Mouse (Mus musculus) hindbrain, embryonic 13.5 days (tissue): ENCODE results near the gene Arl4d. TPM values are rescaled to one million over a fixed set of nuclear protein-coding genes. Genes with fewer than 3 reads are reported as not detected.

Experiments used
- ATAC-seq: fragments of 200-750 bp; cut with Nextera tagmentation; 2 replicates; pipeline ENCODE4 v1.8.0; 2017; ENCODE audit warnings: moderate TSS enrichment; ENCODE audit not compliant: low FRiP score
- H3K27ac ChIP-seq: fragments of 300-500 bp; sonication (generic); 2 replicates; pipeline ENCODE4 v1.5.1; 2015; ENCODE audit warnings: inconsistent platforms, mild to moderate bottlenecking, moderate library complexity
- H3K27me3 ChIP-seq: fragments of 300-500 bp; sonication (generic); 2 replicates; pipeline ENCODE4 v1.6.1; 2015; ENCODE audit warnings: mild to moderate bottlenecking, inconsistent platforms
- H3K36me3 ChIP-seq: fragments of 300-500 bp; sonication (generic); 2 replicates; pipeline ENCODE4 v1.6.1; 2015; ENCODE audit warnings: mild to moderate bottlenecking, inconsistent platforms
- H3K4me1 ChIP-seq: fragments of 300-500 bp; sonication (generic); replicated peaks from 2 replicates; pipeline ENCODE4 v1.6.1; 2015; ENCODE audit warnings: inconsistent platforms
- H3K4me2 ChIP-seq: fragments of 300-500 bp; sonication (generic); 2 replicates; pipeline ENCODE4 v1.6.1; 2015; ENCODE audit warnings: inconsistent platforms, mild to moderate bottlenecking, moderate library complexity
- H3K4me3 ChIP-seq: fragments of 300-500 bp; sonication (generic); 2 replicates; pipeline ENCODE4 v1.5.1; 2015; ENCODE audit warnings: mild to moderate bottlenecking, inconsistent platforms
- H3K9ac ChIP-seq: fragments of 300-500 bp; sonication (generic); 2 replicates; pipeline ENCODE4 v1.6.1; 2015; ENCODE audit warnings: mild to moderate bottlenecking, inconsistent platforms
- H3K9me3 ChIP-seq: fragments of 300-500 bp; sonication (generic); 2 replicates; pipeline ENCODE4 v1.6.1; 2016; ENCODE audit warnings: inconsistent platforms
- WGBS: fragments of 180-500 bp; shearing (Covaris S2); methylation state at CpG from one replicate; pipeline ENCODE4 v1.1.7; 2015; 5-methylcytosine and 5-hydroxymethylcytosine counted together
- polyA plus RNA-seq: library from polyadenylated mRNA; unstranded; fragments of >200 nt; fragmentation: Nextera tagmentation; extraction: Ambion mirVana; gene quantifications from 2 replicates; pipeline ENCODE4 v1.2.1, GENCODE M21; 2015

The Arl4d gene
- polyA plus RNA-seq, 1 experiment from 2014 or later, result 8.0 TPM

- H3K4me2 ChIP-seq, result no peak overlapping the region
- 82% methylated on average over 1 of the region's 1 CpGs for WGBS
- H3K36me3 ChIP-seq, result no peaks in the 10 kb centered on the region
- H3K9ac ChIP-seq, result no peak overlapping the region
- no peak overlapping the region for H3K4me3 ChIP-seq
- peaks cover 37% of the 10 kb centered on the region for H3K4me1 ChIP-seq
- H3K27ac ChIP-seq, result no peak overlapping the region
- no peak for ATAC-seq
- 0 out of 2 replicates have a peak, but pooled peaks cover 3% of the 10 kb centered on the region for H3K27me3 ChIP-seq
- no peaks in the 10 kb centered on the region for H3K9me3 ChIP-seq
Observed at GRCm38 (mm10) chr11:101670334-101670733, 5.0 kb downstream of the Arl4d start.

- 89% methylated on average over 4 of the region's 4 CpGs for WGBS
- no peak for ATAC-seq
- no peaks in the 10 kb centered on the region for H3K36me3 ChIP-seq
- no peak overlapping the region for H3K9ac ChIP-seq
- H3K27me3 ChIP-seq, result 0 out of 2 replicates have a peak, but pooled peaks cover 3% of the 10 kb centered on the region
- H3K4me3 ChIP-seq, result no peak overlapping the region
- H3K4me1 ChIP-seq, result peaks cover 33% of the 10 kb centered on the region
- no peak overlapping the region for H3K27ac ChIP-seq
- H3K9me3 ChIP-seq, result no peaks in the 10 kb centered on the region
- H3K4me2 ChIP-seq, result no peak overlapping the region
Observed at GRCm38 (mm10) chr11:101671255-101671654, 5.9 kb downstream of the Arl4d start.

- Histone ChIP-seq H3K4me3 (no peak overlapping the region), H3K36me3 (no peaks in the 10 kb centered on the region), H3K27ac (no peak overlapping the region), H3K4me2 (no peak overlapping the region), H3K4me1 (peaks cover 15% of the 10 kb centered on the region), H3K9ac (no peak overlapping the region), H3K9me3 (no peaks in the 10 kb centered on the region), H3K27me3 (no peaks in the 10 kb centered on the region)
- WGBS, result 46% methylated on average over 16 of the region's 16 CpGs
- no peak for ATAC-seq
Observed at GRCm38 (mm10) chr11:101673010-101673642, 7.8 kb downstream of the Arl4d start.

GRCm38 (mm10) chr11:101674106-101674505, 8.8 kb downstream of the Arl4d start:
- Histone ChIP-seq H3K4me1 (peaks cover 5% of the 10 kb centered on the region), H3K9me3 (no peaks in the 10 kb centered on the region), H3K9ac (no peak overlapping the region), H3K36me3 (no peaks in the 10 kb centered on the region), H3K27me3 (no peaks in the 10 kb centered on the region), H3K4me2 (no peak overlapping the region), H3K4me3 (no peak overlapping the region), H3K27ac (no peak overlapping the region)
- ATAC-seq, result no peak
- WGBS, result 90% methylated on average over 5 of the region's 5 CpGs

GRCm38 (mm10) chr11:101675349-101675748, 10.0 kb downstream of the Arl4d start:
- Histone ChIP-seq H3K4me1 (no peaks in the 10 kb centered on the region; the same call in 1 of the 2 replicates), H3K27me3 (no peaks in the 10 kb centered on the region), H3K4me2 (no peak overlapping the region), H3K9me3 (no peaks in the 10 kb centered on the region), H3K27ac (no peak overlapping the region), H3K9ac (no peak overlapping the region), H3K36me3 (no peaks in the 10 kb centered on the region), H3K4me3 (no peak overlapping the region)
- ATAC-seq, result no peak
- 87% methylated on average over 4 of the region's 4 CpGs for WGBS

- ATAC-seq, result no peak
- peaks cover 8% of the 10 kb centered on the region for H3K4me1 ChIP-seq
- H3K9ac ChIP-seq, result no peak overlapping the region
- 79% methylated on average over 12 of the region's 12 CpGs for WGBS
- no peaks in the 10 kb centered on the region for H3K27me3 ChIP-seq
- no peaks in the 10 kb centered on the region for H3K9me3 ChIP-seq
- no peak overlapping the region for H3K27ac ChIP-seq
- H3K36me3 ChIP-seq, result no peaks in the 10 kb centered on the region
- no peak overlapping the region for H3K4me2 ChIP-seq
- no peak overlapping the region for H3K4me3 ChIP-seq
Observed at GRCm38 (mm10) chr11:101677655-101678054, 12.3 kb downstream of the Arl4d start.

GRCm38 (mm10) chr11:101678770-101679169, 13.4 kb downstream of the Arl4d start:
- no peak for ATAC-seq
- WGBS, result 75% methylated on average over 5 of the region's 5 CpGs
- no peak overlapping the region for H3K9ac ChIP-seq

GRCm38 (mm10) chr11:101679907-101680306, 14.6 kb downstream of the Arl4d start:
- WGBS, result 65% methylated on average over 6 of the region's 7 CpGs

More at GRCm38 (mm10) chr11:101678770-101679169, 13.4 kb downstream of the Arl4d start:
- peaks cover 8% of the 10 kb centered on the region for H3K4me1 ChIP-seq
- H3K9me3 ChIP-seq, result no peaks in the 10 kb centered on the region
- H3K27ac ChIP-seq, result no peak overlapping the region
- H3K36me3 ChIP-seq, result no peaks in the 10 kb centered on the region
- H3K4me2 ChIP-seq, result no peak overlapping the region
- H3K4me3 ChIP-seq, result no peak overlapping the region
- H3K27me3 ChIP-seq, result no peaks in the 10 kb centered on the region

GRCm38 (mm10) chr11:101680634-101681325, 15.4 kb downstream of the Arl4d start:
- peak overlapping the region; percentile 75 for H3K27ac ChIP-seq
- H3K27me3 ChIP-seq, result no peaks in the 10 kb centered on the region
- peaks cover 8% of the 10 kb centered on the region for H3K4me1 ChIP-seq
- WGBS, result 50% methylated on average over 3 of the region's 3 CpGs
- H3K4me3 ChIP-seq, result no peak overlapping the region
- no peaks in the 10 kb centered on the region for H3K36me3 ChIP-seq
- ATAC-seq, result no peak
- no peaks in the 10 kb centered on the region for H3K9me3 ChIP-seq
- no peak overlapping the region for H3K9ac ChIP-seq
- no peak overlapping the region for H3K4me2 ChIP-seq

More at GRCm38 (mm10) chr11:101679907-101680306, 14.6 kb downstream of the Arl4d start:
- Histone ChIP-seq H3K4me3 (no peak overlapping the region), H3K4me2 (no peak overlapping the region), H3K9me3 (no peaks in the 10 kb centered on the region), H3K27ac (no peak overlapping the region), H3K4me1 (peaks cover 8% of the 10 kb centered on the region), H3K27me3 (no peaks in the 10 kb centered on the region), H3K9ac (no peak overlapping the region), H3K36me3 (no peaks in the 10 kb centered on the region)
- no peak for ATAC-seq

GRCm38 (mm10) chr11:101681968-101682367, 16.6 kb downstream of the Arl4d start:
- Histone ChIP-seq H3K27me3 (no peaks in the 10 kb centered on the region), H3K4me2 (no peak overlapping the region), H3K9me3 (no peaks in the 10 kb centered on the region), H3K9ac (no peak overlapping the region), H3K36me3 (no peaks in the 10 kb centered on the region), H3K4me3 (no peak overlapping the region), H3K4me1 (peaks cover 8% of the 10 kb centered on the region), H3K27ac (no peak overlapping the region)
- no peak for ATAC-seq
- WGBS, result 80% methylated on average over 1 of the region's 1 CpGs

GRCm38 (mm10) chr11:101682410-101682960, 17.1 kb downstream of the Arl4d start:
- Histone ChIP-seq H3K9me3 (no peaks in the 10 kb centered on the region), H3K9ac (no peak overlapping the region), H3K27ac (no peak overlapping the region), H3K4me1 (peaks cover 12% of the 10 kb centered on the region), H3K4me2 (no peak overlapping the region), H3K36me3 (no peaks in the 10 kb centered on the region), H3K27me3 (no peaks in the 10 kb centered on the region), H3K4me3 (no peak overlapping the region)
- WGBS, result 78% methylated on average over 7 of the region's 7 CpGs
- ATAC-seq, result no peak

- WGBS, result 61% methylated on average over 13 of the region's 13 CpGs
- Histone ChIP-seq H3K4me2 (0 out of 2 replicates have a peak overlapping the region, but pooled peaks have one; percentile 10), H3K36me3 (no peaks in the 10 kb centered on the region), H3K27ac (peak overlapping the region; percentile 66), H3K9ac (no peak overlapping the region), H3K27me3 (no peaks in the 10 kb centered on the region), H3K4me3 (no peak overlapping the region), H3K9me3 (no peaks in the 10 kb centered on the region), H3K4me1 (peaks cover 31% of the 10 kb centered on the region)
- ATAC-seq, result no peak
Observed at GRCm38 (mm10) chr11:101687351-101688301, 22.3 kb downstream of the Arl4d start.
